Mouse (Mus musculus) testis, adult 2 months (tissue): ENCODE data around the gene Gm884. TPM values are rescaled to one million over a fixed set of nuclear protein-coding genes. Genes with fewer than 3 reads are reported as not detected.
"Not testable (repeated sequence)": the region's sequence is repeated elsewhere in the genome, so short reads cannot be mapped to it uniquely, and the experiment has no call there.

ENCODE experiments used
- H3K27ac ChIP-seq: fragments of 200-500 bp; 2 replicates; pipeline ENCODE4 v1.5.1; 2012; ENCODE audit warnings: low read depth, low read length; ENCODE audit not compliant: control insufficient read depth, insufficient read depth
- H3K27me3 ChIP-seq: fragments of 200-500 bp; 2 replicates; pipeline ENCODE4 v1.6.1; 2012; ENCODE audit warnings: mild to moderate bottlenecking, low read length, moderate library complexity; ENCODE audit not compliant: control insufficient read depth, insufficient read depth
- H3K36me3 ChIP-seq: fragments of 200-500 bp; 2 replicates; pipeline ENCODE4 v1.6.1; 2012; ENCODE audit warnings: mild to moderate bottlenecking, low read length; ENCODE audit not compliant: control insufficient read depth, insufficient read depth
- H3K4me1 ChIP-seq: fragments of 200-500 bp; 2 replicates; pipeline ENCODE4 v1.6.1; 2012; ENCODE audit warnings: low read length; ENCODE audit not compliant: control insufficient read depth, insufficient read depth
- H3K4me3 ChIP-seq: fragments of 200-500 bp; 2 replicates; pipeline ENCODE4 v1.5.1; 2012; ENCODE audit warnings: low read depth, mild to moderate bottlenecking, low read length, moderate library complexity, mixed read lengths; ENCODE audit not compliant: control insufficient read depth
- CTCF ChIP-seq: fragments of 200-500 bp; IDR thresholded peaks from 2 replicates; pipeline ENCODE4 v1.5.1; 2012; ENCODE audit warnings: low read depth, mild to moderate bottlenecking, inconsistent platforms, low read length, moderate library complexity; ENCODE audit not compliant: control insufficient read depth, insufficient read depth, insufficient replicate concordance
- POLR2A ChIP-seq: fragments of 200-500 bp; IDR thresholded peaks from 2 replicates; pipeline ENCODE4 v1.6.1; 2012; ENCODE audit warnings: low read depth, mild to moderate bottlenecking, inconsistent platforms, low read length, moderate library complexity; ENCODE audit not compliant: control insufficient read depth
- polyA plus RNA-seq: library from polyadenylated mRNA; depleted of rRNA; stranded (reverse); fragments of >200 nt; gene quantifications from 2 replicates; pipeline ENCODE4 v1.2.3, GENCODE M21; 2012

The Gm884 gene
- polyA plus RNA-seq, 1 experiment: 29.5 TPM

- no peak overlapping the region for H3K27ac ChIP-seq
- no peak for TF ChIP-seq POLR2A
- no peak for TF ChIP-seq CTCF
- H3K27me3 ChIP-seq: no peaks in the 10 kb centered on the region
- no peaks in the 10 kb centered on the region for H3K36me3 ChIP-seq
- no peaks in the 10 kb centered on the region; the same call in 1 of the 2 replicates for H3K4me1 ChIP-seq
- H3K4me3 ChIP-seq: no peak overlapping the region
Observed at GRCm38 (mm10) chr11:103635481-103635880, 14.5 kb upstream of the Gm884 start.

- Histone ChIP-seq H3K27me3 (no peaks in the 10 kb centered on the region), H3K36me3 (no peaks in the 10 kb centered on the region), H3K27ac (no peak overlapping the region), H3K4me1 (no peaks in the 10 kb centered on the region; the same call in 1 of the 2 replicates), H3K4me3 (no peak overlapping the region)
- TF ChIP-seq POLR2A: no peak
- no peak for TF ChIP-seq CTCF
Observed at GRCm38 (mm10) chr11:103634806-103635205, 13.9 kb upstream of the Gm884 start.

GRCm38 (mm10) chr11:103627453-103627852 lies 6.5 kb upstream of the Gm884 start:
- Histone ChIP-seq H3K4me1 (no peaks in the 10 kb centered on the region), H3K36me3 (no peaks in the 10 kb centered on the region), H3K4me3 (peak overlapping the region; percentile 99), H3K27me3 (no peaks in the 10 kb centered on the region), H3K27ac (peak overlapping the region; percentile 93)
- TF ChIP-seq POLR2A (peak; percentile 97), CTCF (no peak)

- H3K27ac ChIP-seq: no peak overlapping the region
- TF ChIP-seq CTCF: no peak
- no peak for TF ChIP-seq POLR2A
- H3K4me1 ChIP-seq: no peaks in the 10 kb centered on the region
- H3K27me3 ChIP-seq: no peaks in the 10 kb centered on the region
- no peaks in the 10 kb centered on the region for H3K36me3 ChIP-seq
- H3K4me3 ChIP-seq: no peak overlapping the region
Observed at GRCm38 (mm10) chr11:103610772-103611171, 10.2 kb downstream of the Gm884 start.

- H3K4me3 ChIP-seq: no peak overlapping the region
Observed at GRCm38 (mm10) chr11:103606611-103607010, 14.3 kb downstream of the Gm884 start.

GRCm38 (mm10) chr11:103578339-103578738 lies 42.6 kb downstream of the Gm884 start:
- Histone ChIP-seq H3K4me3 (no peak overlapping the region), H3K4me1 (no peaks in the 10 kb centered on the region), H3K27me3 (no peaks in the 10 kb centered on the region), H3K27ac (no peak overlapping the region), H3K36me3 (no peaks in the 10 kb centered on the region; the same call in 1 of the 2 replicates)
- no peak for TF ChIP-seq CTCF
- no peak for TF ChIP-seq POLR2A

More at GRCm38 (mm10) chr11:103606611-103607010, 14.3 kb downstream of the Gm884 start:
- TF ChIP-seq POLR2A: no peak
- TF ChIP-seq CTCF: no peak
- no peak overlapping the region for H3K27ac ChIP-seq
- no peaks in the 10 kb centered on the region for H3K4me1 ChIP-seq
- H3K36me3 ChIP-seq: no peaks in the 10 kb centered on the region
- no peaks in the 10 kb centered on the region for H3K27me3 ChIP-seq

DNA sequence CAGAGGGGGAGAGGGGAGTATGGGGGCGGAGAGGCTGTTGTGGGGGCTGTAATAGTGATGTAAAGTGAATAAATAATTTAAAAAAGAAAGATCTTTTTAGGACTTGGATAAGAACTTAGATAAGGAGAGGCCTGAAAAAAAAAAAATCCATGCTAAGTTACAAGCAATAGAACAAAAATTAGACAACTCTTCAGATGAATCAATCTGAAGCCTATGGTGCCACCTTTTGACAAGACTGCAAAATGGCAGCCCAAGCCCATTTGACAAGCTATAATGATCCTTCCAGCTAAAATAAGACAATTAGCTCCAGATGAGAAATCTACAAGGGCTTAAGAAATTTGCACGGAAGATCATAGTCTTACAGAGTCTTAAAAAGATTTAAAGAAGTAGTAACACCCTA lies 64.9 kb downstream of the Gm884 start:
- no peak for TF ChIP-seq CTCF
- TF ChIP-seq POLR2A: no peak
- no peaks in the 10 kb centered on the region for H3K36me3 ChIP-seq
- no peak overlapping the region for H3K27ac ChIP-seq
- no peak overlapping the region for H3K4me3 ChIP-seq
- no peaks in the 10 kb centered on the region for H3K4me1 ChIP-seq
- H3K27me3 ChIP-seq: no peaks in the 10 kb centered on the region

- not testable (repeated sequence) for H3K4me1 ChIP-seq, H3K27me3 ChIP-seq, H3K36me3 ChIP-seq, H3K4me3 ChIP-seq, H3K27ac ChIP-seq
Observed at GRCm38 (mm10) chr11:103534973-103535372, 86.0 kb downstream of the Gm884 start.
